Mouse (Mus musculus): ENCODE measurements around the gene Gm28043. TPM values are rescaled to one million over a fixed set of nuclear protein-coding genes. Genes with fewer than 3 reads are reported as not detected.
"Not testable (repeated sequence)": the region's sequence is repeated elsewhere in the genome, so short reads cannot be mapped to it uniquely, and the experiment has no call there.

Gm28043 gene
- polyA plus RNA-seq, 1 experiment from 2014 or later = 2.8 TPM

DNA sequence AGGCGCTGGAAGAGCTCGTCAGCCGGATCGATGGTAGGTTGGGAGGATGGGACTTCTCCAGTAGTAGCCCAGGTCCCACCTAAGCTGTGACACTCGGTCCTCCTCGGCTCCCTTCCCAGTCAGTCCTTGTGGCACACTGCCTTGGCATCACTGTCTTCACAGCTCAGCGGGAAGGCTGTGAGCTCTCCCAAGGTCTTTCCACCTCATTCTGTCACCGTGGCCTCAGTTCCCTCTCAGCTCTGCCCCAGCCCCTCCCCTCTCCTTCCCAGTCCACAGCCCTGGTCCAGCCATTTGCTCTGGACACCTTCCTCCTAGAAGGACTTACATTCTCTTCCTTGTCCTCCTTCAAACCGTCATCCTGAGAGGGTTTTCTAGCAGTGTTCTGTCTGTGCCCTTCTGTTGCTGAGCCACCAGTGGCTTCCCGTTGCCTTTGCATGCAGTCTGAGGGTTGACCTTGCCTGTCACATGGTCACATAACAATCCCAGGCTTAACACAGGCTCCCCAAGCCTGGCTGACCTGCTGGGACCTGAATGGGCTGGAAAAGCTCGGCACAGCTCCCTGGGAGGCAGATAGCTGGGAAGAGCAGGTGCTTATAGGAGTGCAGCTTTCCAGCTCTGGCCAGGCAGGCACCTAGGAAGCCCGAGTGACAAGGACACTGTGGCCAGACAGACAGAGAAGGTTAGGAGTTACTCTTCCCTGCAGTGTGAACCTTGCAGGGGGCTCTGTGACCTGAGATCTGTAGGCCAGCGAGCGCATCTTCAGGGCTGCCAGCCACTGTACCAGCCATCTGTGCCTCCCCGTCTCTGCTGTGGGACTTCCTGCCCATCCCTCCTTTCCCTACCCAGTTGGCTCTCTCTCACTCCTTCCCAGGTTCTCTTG, 18.5 kb upstream of the Gm28043 start:
- H3K27me3 ChIP-seq = no peaks in the 10 kb centered on the region
- H3K9me3 ChIP-seq = no peaks in the 10 kb centered on the region
- H3K4me2 ChIP-seq = no peak overlapping the region
- no peak overlapping the region for H3K9ac ChIP-seq
- H3K27ac ChIP-seq = no peak overlapping the region
- H3K4me3 ChIP-seq = no peak overlapping the region
- H3K36me3 ChIP-seq = peaks cover 69% of the 10 kb centered on the region
- WGBS = 87% methylated on average over 15 of the region's 15 CpGs
- H3K4me1 ChIP-seq = no peaks in the 10 kb centered on the region
- no peak for ATAC-seq (ENCODE audit: insufficient number of reproducible peaks, low FRiP score, low TSS enrichment, low read depth)

DNA sequence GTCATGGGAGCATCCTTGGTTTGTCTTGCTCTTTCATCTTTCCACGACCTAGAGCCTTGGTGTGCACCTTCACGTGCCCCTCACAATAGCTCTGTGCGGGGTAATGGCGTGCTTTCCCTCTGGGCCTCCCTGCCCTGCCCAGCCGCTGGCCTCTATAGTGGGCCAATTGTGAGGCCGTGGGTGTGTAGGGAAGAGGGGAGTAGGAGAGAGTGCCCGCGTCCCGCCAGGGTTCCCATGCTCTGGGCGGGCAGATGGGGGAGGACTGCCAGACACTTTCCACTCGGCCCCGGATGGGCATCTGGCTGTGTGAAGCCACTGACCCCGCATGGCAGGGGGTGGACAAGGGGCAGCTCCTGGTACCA, 17.9 kb upstream of the Gm28043 start:
- Histone ChIP-seq H3K4me1 (no peaks in the 10 kb centered on the region), H3K36me3 (peaks cover 73% of the 10 kb centered on the region), H3K4me3 (no peak overlapping the region), H3K27me3 (no peaks in the 10 kb centered on the region), H3K9me3 (no peaks in the 10 kb centered on the region), H3K9ac (no peak overlapping the region), H3K27ac (no peak overlapping the region), H3K4me2 (no peak overlapping the region)
- no peak for ATAC-seq (ENCODE audit: insufficient number of reproducible peaks, low FRiP score, low TSS enrichment, low read depth)
- 91% methylated on average over 13 of the region's 13 CpGs for WGBS

DNA sequence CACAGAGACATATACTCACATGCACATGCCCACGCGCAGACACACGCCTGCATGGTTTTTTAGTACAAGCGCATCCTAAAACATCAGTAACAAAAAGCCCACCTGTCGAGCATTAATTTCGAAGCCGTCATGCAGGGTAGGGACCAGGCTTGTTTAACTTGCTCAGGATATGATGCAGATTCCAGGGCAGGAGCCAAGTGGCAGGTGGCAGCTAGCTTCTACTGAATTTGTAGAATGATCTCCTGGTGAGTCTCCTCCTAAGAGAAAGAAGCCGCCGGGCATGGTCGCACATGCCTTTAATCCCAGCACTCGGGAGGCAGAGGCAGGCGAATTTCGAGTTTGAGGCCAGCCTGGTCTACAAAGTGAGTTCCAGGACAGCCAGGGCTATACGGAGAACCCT, 15.6 kb upstream of the Gm28043 start:
- H3K4me2 ChIP-seq = no peak overlapping the region
- 92% methylated on average over 14 of the region's 14 CpGs for WGBS

DNA sequence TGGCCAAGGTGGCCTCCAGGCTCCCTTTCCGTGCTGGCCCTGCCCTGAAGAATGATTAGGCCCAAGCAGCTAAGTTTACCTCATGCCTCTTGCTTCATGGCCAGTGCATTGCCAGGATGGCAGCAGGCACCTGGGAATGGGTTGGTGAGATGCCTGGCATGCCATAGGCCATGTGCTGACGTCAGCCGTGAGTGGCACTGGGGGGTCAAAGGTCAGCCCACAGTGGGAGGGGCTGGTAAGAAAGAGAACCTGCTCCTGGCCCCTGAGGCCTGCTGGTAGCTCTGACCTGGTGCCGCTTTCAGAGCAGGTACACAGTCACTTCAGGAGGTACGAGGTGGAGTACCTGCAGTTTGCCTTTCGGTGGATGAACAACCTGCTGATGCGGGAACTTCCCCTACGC, 15.1 kb upstream of the Gm28043 start:
- WGBS = 81% methylated on average over 8 of the region's 8 CpGs
- H3K36me3 ChIP-seq = peaks cover 87% of the 10 kb centered on the region
- no peak for ATAC-seq (ENCODE audit: insufficient number of reproducible peaks, low FRiP score, low TSS enrichment, low read depth)
- H3K9ac ChIP-seq = no peak overlapping the region
- H3K4me3 ChIP-seq = no peak overlapping the region
- no peak overlapping the region for H3K27ac ChIP-seq
- no peaks in the 10 kb centered on the region for H3K27me3 ChIP-seq
- no peak overlapping the region for H3K4me2 ChIP-seq
- no peaks in the 10 kb centered on the region for H3K4me1 ChIP-seq
- H3K9me3 ChIP-seq = no peaks in the 10 kb centered on the region

More for the DNA sequence above, 15.6 kb upstream of the Gm28043 start:
- Histone ChIP-seq H3K27ac (no peak overlapping the region), H3K9ac (no peak overlapping the region), H3K4me3 (no peak overlapping the region), H3K27me3 (no peaks in the 10 kb centered on the region), H3K36me3 (peaks cover 85% of the 10 kb centered on the region), H3K9me3 (no peaks in the 10 kb centered on the region), H3K4me1 (no peaks in the 10 kb centered on the region)
- no peak for ATAC-seq (ENCODE audit: insufficient number of reproducible peaks, low FRiP score, low TSS enrichment, low read depth)

DNA sequence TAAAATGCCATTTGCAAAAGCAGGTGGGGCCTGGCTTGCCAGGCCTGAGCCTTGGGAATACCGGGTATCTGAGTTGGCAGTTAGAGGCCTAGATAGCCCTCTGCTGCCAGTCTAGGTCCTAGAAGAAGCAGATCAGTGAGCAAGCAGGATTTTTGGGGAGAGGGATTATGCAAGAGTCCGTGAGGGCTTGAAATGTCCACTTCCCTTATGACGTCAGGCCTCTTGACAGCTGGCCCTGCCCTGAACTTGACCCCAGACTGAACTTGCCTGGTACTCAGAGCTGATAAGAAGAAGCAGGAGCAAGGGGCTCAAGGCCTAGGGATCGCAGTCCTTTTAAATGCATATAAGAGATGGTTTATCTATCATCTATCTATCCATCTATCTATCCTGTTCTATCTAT, 13.3 kb upstream of the Gm28043 start:
- Histone ChIP-seq H3K9me3 (no peaks in the 10 kb centered on the region), H3K36me3 (peaks cover 78% of the 10 kb centered on the region), H3K4me2 (no peak overlapping the region), H3K4me1 (no peaks in the 10 kb centered on the region), H3K4me3 (no peak overlapping the region), H3K27me3 (no peaks in the 10 kb centered on the region), H3K9ac (no peak overlapping the region), H3K27ac (no peak overlapping the region)
- ATAC-seq (ENCODE audit: insufficient number of reproducible peaks, low FRiP score, low TSS enrichment, low read depth) = no peak
- WGBS = 79% methylated on average over 4 of the region's 4 CpGs

DNA sequence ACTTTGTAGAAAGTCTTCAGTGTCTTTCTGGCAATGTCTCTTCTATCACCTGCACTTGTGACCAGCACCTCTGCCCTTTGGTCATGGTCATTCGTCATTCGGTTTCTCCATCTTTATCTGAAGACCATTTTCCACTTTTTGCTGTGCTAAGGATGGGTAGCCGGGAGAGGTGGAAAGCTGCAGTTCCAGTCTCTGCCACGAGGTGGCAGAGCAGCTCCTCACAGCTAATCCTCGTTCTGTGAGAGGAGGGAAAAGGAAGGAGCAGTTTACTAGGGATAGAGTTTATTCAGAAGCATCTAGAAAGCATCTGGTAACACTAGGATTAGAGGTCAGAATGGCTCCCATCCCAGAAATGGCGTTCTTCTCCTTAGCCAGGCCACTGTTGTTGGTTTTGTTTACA, 11.4 kb upstream of the Gm28043 start:
- peaks cover 62% of the 10 kb centered on the region for H3K36me3 ChIP-seq
- no peak overlapping the region for H3K4me3 ChIP-seq
- ATAC-seq (ENCODE audit: insufficient number of reproducible peaks, low FRiP score, low TSS enrichment, low read depth) = no peak
- H3K27ac ChIP-seq = no peak overlapping the region
- 25% methylated on average over 6 of the region's 6 CpGs for WGBS
- no peak overlapping the region for H3K9ac ChIP-seq
- H3K9me3 ChIP-seq = no peaks in the 10 kb centered on the region
- no peak overlapping the region for H3K4me2 ChIP-seq
- H3K4me1 ChIP-seq = no peaks in the 10 kb centered on the region
- no peaks in the 10 kb centered on the region for H3K27me3 ChIP-seq

DNA sequence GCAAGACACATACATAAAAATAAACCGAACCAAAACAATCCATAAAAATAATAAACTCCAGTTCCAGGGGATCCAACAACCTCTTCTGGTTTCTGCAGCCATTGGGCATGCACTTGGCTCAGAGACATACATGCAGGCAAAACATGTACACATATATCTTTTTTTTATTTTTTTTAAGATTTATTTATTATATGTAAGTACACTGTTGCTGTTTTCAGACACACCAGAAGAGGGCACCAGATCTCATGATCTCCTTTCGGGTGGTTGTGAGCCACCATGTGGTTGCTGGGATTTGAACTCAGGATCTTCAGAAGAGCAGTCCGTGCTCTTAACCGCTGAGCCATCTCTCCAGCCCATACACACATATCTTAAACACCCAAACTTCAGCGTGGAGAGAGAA, 1.2 kb upstream of the Gm28043 start:
- not testable (repeated sequence) for ATAC-seq (ENCODE audit: insufficient number of reproducible peaks, low FRiP score, low TSS enrichment, low read depth); H3K4me2 ChIP-seq; H3K4me3 ChIP-seq

DNA sequence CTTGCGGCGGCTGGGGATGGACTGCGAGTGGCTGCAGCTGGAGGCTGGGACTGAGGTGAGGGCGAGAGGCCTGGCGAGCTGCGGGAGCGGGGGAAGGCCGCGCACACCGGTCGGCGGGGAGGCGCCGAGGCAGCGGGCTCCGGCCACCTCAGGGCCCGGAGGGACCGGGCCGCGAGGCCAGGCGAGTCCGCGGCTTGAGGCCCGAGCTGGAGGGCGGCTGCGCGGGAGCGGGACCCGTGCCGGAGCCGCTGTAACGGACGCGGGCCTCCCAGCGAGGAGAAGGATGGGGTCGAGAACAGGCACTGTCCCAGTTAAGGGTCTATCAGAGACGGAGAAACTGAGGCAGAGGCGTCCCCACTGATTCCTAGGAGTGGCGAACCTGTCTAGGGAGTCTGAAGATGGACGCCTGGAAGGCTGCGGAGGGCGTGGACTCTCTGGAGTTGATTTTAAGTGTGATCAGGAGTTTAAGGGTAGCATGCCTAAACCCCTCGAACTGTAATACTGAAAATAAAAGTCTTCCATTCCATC, 412 bp downstream of the Gm28043 start:
- Histone ChIP-seq H3K9ac (peak overlapping the region; percentile 98), H3K36me3 (peaks cover 16% of the 10 kb centered on the region), H3K4me2 (peak overlapping the region; percentile 65), H3K4me3 (peak overlapping the region; percentile 83), H3K9me3 (no peaks in the 10 kb centered on the region), H3K27ac (peak overlapping the region; percentile 94), H3K27me3 (no peaks in the 10 kb centered on the region), H3K4me1 (peaks cover 29% of the 10 kb centered on the region)
- no peak; the same call in 1 of the 2 replicates for ATAC-seq (ENCODE audit: insufficient number of reproducible peaks, low FRiP score, low TSS enrichment, low read depth)
- under 1% methylated on average over 40 of the region's 43 CpGs for WGBS

More for the DNA sequence above, 1.2 kb upstream of the Gm28043 start:
- H3K9me3 ChIP-seq, H3K9ac ChIP-seq, H3K27me3 ChIP-seq, H3K36me3 ChIP-seq, H3K27ac ChIP-seq: not testable (repeated sequence)
- peaks cover 29% of the 10 kb centered on the region for H3K4me1 ChIP-seq
- WGBS = 86% methylated on average over 5 of the region's 5 CpGs

DNA sequence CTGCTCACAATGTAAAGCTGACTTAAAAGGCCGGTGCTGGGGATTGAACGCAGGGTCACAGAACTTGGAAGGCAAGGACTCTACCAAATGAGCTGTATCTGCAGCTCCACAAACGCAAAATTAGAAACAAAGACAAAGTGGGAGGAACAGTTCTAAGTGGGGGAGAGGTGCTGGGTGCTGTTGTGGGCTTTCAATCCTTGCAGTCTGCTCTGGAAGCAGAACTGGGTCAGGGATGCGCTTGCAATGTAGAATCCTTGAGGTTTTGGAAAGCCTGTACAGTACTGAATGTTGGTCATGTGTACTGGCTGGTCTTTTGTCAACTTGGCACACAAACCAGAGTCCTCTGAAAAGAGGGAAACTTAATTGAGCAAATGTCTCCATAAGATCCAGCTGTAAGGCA, 940 bp downstream of the Gm28043 start:
- peak overlapping the region; percentile 83 for H3K4me3 ChIP-seq
- H3K27ac ChIP-seq = peak overlapping the region; percentile 94
- peak overlapping the region; percentile 65 for H3K4me2 ChIP-seq
- no peaks in the 10 kb centered on the region for H3K27me3 ChIP-seq
- H3K9me3 ChIP-seq = no peaks in the 10 kb centered on the region
- peaks cover 29% of the 10 kb centered on the region for H3K4me1 ChIP-seq
- H3K36me3 ChIP-seq = peaks cover 17% of the 10 kb centered on the region
- no peak for ATAC-seq (ENCODE audit: insufficient number of reproducible peaks, low FRiP score, low TSS enrichment, low read depth)
- 9% methylated on average over 4 of the region's 4 CpGs for WGBS
- H3K9ac ChIP-seq = peak overlapping the region; percentile 98

DNA sequence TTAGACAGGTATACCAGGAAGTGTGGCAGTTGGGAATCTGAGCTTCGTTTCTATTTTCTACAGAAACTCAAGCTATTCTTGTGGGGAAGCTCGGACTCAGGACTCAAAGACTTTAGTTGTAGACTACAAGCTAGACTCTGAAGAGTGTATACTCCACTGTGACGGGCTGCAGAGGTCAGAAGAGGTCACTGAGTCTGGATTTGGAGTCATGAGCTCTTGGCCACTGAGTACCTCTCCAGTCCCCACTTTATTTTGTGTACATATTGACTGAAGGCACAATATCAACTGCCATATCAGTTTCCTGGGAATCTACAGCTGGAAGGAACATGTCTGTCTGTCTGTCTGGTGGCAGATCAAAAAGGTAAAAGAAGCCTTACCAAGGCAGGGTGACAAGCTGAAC, 4.6 kb downstream of the Gm28043 start:
- Histone ChIP-seq H3K4me2 (no peak overlapping the region), H3K27me3 (no peaks in the 10 kb centered on the region), H3K4me1 (peaks cover 26% of the 10 kb centered on the region), H3K9ac (no peak overlapping the region), H3K36me3 (peaks cover 53% of the 10 kb centered on the region), H3K4me3 (no peak overlapping the region), H3K9me3 (no peaks in the 10 kb centered on the region), H3K27ac (no peak overlapping the region)
- WGBS = 87% methylated on average over 3 of the region's 3 CpGs
- no peak for ATAC-seq (ENCODE audit: insufficient number of reproducible peaks, low FRiP score, low TSS enrichment, low read depth)

DNA sequence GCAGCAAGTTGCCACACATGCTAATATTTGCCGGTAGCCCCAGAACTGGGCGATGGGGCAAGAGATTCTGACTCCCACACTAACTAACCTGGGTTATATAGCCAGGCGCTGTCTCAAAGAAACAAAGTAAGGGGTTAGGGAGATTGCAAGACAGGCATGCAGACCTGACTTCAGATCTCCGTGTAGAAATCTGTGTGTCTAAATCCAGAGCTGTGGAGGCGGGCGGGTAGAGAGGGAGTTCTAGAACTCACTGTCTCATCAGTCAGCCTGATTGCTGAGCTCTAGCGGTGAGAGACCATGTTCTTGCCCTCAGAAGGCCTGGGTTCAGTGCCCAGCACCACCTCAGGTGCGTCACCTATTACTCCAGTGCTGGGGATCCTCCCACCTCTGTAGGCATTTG, 8.8 kb downstream of the Gm28043 start:
- Histone ChIP-seq H3K27me3 (no peaks in the 10 kb centered on the region), H3K4me3 (no peak overlapping the region), H3K4me1 (no peaks in the 10 kb centered on the region), H3K9ac (no peak overlapping the region), H3K27ac (no peak overlapping the region), H3K4me2 (no peak overlapping the region), H3K36me3 (peaks cover 90% of the 10 kb centered on the region), H3K9me3 (no peaks in the 10 kb centered on the region)
- 95% methylated on average over 8 of the region's 8 CpGs for WGBS
- ATAC-seq (ENCODE audit: insufficient number of reproducible peaks, low FRiP score, low TSS enrichment, low read depth) = no peak

DNA sequence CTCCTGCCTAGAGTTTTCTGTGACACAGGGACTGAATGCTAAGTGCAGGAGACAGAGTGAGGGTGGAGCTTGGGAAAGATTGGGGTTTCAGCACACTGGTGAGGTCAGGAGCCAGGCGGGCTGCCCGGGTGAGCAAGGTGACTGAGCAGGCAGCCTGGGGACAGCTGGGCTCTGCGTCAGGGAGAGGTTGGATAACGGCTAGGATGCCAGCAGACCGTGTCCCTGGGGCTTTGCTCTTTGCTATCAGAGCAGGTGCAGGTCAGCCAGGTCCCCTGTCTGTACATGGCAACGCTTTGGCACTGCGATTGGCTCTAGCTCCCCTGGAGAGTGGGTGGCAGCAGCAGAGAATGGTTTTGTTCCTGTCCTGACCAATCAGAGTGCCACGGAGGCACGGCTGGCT, 12.6 kb downstream of the Gm28043 start:
- no peak for ATAC-seq (ENCODE audit: insufficient number of reproducible peaks, low FRiP score, low TSS enrichment, low read depth)
- no peaks in the 10 kb centered on the region for H3K4me1 ChIP-seq
- H3K9ac ChIP-seq = no peak overlapping the region
- H3K4me2 ChIP-seq = no peak overlapping the region
- no peak overlapping the region for H3K4me3 ChIP-seq
- peaks cover 94% of the 10 kb centered on the region for H3K36me3 ChIP-seq
- no peak overlapping the region for H3K27ac ChIP-seq
- 96% methylated on average over 9 of the region's 9 CpGs for WGBS
- H3K9me3 ChIP-seq = no peaks in the 10 kb centered on the region
- H3K27me3 ChIP-seq = no peaks in the 10 kb centered on the region
